In the genomic region with DNA sequence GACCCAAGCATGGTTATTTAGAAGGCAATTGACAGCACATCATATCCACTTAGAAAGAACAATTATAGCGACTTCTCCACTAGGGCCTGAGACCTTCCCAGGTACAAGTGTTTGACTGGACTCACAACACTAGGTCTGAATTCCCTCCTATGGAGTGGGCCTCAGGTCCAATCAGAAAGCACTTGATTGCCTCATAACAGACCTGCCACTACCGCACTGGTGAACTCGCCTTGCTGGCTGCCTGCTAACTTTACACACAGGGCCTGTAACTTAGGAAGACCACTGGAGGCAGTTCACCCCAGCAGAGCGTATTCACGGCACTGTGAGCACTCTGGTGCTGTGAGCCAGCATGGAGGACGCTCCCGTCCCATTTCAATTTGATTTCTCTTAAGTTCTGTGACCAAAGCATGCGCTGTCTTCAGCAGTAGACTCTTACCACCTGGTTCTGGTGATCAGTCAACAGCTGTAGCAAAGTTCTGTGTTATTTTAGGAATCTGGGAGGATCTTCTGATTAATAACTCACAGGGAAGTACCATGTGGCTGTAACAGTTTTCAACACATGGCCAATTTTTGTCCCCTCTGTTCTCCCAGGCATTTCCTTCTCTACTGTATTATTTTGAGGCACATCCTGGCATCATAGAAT, we compare ENCODE assay signal across 29 mouse cellular contexts. TPM values are rescaled to one million over a fixed set of nuclear protein-coding genes. Genes with fewer than 3 reads are reported as not detected.
DNase-seq lines count a peak whose midpoint lies in the region; ATAC-seq and TF ChIP-seq lines count a peak whose summit lies in the region.
"Had no signal": no experiment of that assay in that cellular context is flagged by ENCODE, and none has a peak within 500 bp of the region (broad histone marks: within the 10 kb centered on the region; RNA-seq: fewer than 3 reads in every experiment).

No protein-coding gene starts in this region.

- H3K9ac ChIP-seq in lung, postnatal 0 days (replicated peaks; ENCODE audit: low read depth) = no peak overlapping the region
- H3K9ac ChIP-seq: heart, embryonic 12.5 days; hindbrain, embryonic 14.5 days; limb, embryonic 15.5 days; neural tube, embryonic 12.5 days had no signal

- no peaks in the 10 kb centered on the region for H3K9me3 ChIP-seq in lung, postnatal 0 days (ENCODE audit: low read length)
- no peaks in the 10 kb centered on the region for H3K9me3 ChIP-seq in forebrain, embryonic 10.5 days
- H3K9me3 ChIP-seq: heart, embryonic 12.5 days; limb, embryonic 10.5 days; limb, embryonic 15.5 days; neural tube, embryonic 12.5 days had no signal

- TF ChIP-seq POLR2A in kidney, adult 2 months (IDR thresholded peaks at IDR 0.05; ENCODE audit: low read depth, low read length) = no peak
- no peak for TF ChIP-seq POLR2A in cerebellum, adult 2 months (IDR thresholded peaks at IDR 0.05; ENCODE audit: borderline replicate concordance, insufficient read depth, low read length)

- no peak for TF ChIP-seq CTCF in kidney, adult 2 months (conservative IDR thresholded peaks at IDR 0.05; ENCODE audit: insufficient read depth, insufficient read length, low read depth, low read length)
- 0 out of 2 replicates have a peak, but pooled peaks have one; percentile 12 for TF ChIP-seq CTCF in lung, postnatal 0 days (IDR thresholded peaks at IDR 0.05)
- no peak for TF ChIP-seq CTCF in cerebellum, adult 2 months (IDR thresholded peaks at IDR 0.05; ENCODE audit: borderline replicate concordance, insufficient read depth, low read depth, low read length)

- no peaks in the 10 kb centered on the region for H3K27me3 ChIP-seq in kidney, adult 2 months (replicated peaks; ENCODE audit: control insufficient read depth, insufficient read depth, low read length)
- no peaks in the 10 kb centered on the region for H3K27me3 ChIP-seq in lung, postnatal 0 days (replicated peaks; ENCODE audit: insufficient read depth, low read length)
- no peaks in the 10 kb centered on the region for H3K27me3 ChIP-seq in cerebellum, adult 2 months (ENCODE audit: control insufficient read depth, insufficient read depth, low read length)
- H3K27me3 ChIP-seq in forebrain, embryonic 10.5 days (ENCODE audit: poor library complexity, severe bottlenecking) = no peaks in the 10 kb centered on the region
- H3K27me3 ChIP-seq: heart, embryonic 12.5 days; limb, embryonic 15.5 days; neural tube, embryonic 12.5 days had no signal

- no peaks in the 10 kb centered on the region for H3K36me3 ChIP-seq in kidney, adult 2 months (ENCODE audit: control insufficient read depth, insufficient read depth, low read length)
- H3K36me3 ChIP-seq in lung, postnatal 0 days (ENCODE audit: insufficient read depth, low read length) = no peaks in the 10 kb centered on the region
- no peaks in the 10 kb centered on the region for H3K36me3 ChIP-seq in forebrain, embryonic 10.5 days (replicated peaks)
- H3K36me3 ChIP-seq: heart, embryonic 12.5 days; limb, embryonic 10.5 days; limb, embryonic 15.5 days; neural tube, embryonic 12.5 days had no signal

- ATAC-seq in lung, postnatal 0 days = no peak
- ATAC-seq: forebrain, embryonic 14.5 days; intestine, postnatal 0 days; midbrain, embryonic 16.5 days had no signal

- no peak overlapping the region for H3K4me2 ChIP-seq in lung, postnatal 0 days (replicated peaks; ENCODE audit: low read depth, low read length)
- H3K4me2 ChIP-seq: heart, embryonic 12.5 days; hindbrain, embryonic 14.5 days; limb, embryonic 15.5 days; midbrain, embryonic 11.5 days; neural tube, embryonic 12.5 days had no signal

- DNase-seq in kidney, adult 2 months = peak; percentile 14
- no peak for DNase-seq in kidney, adult 8-10 months
- no peak for DNase-seq in lung, postnatal 0 days (ENCODE audit: low spot score)
- no peak for DNase-seq in lung, postnatal 4 days
- peak; percentile 23 for DNase-seq in ZHBTc4 (ENCODE audit: low read depth, low spot score)
- DNase-seq in cerebellum, adult 2 months = no peak
- no peak for DNase-seq in forebrain, embryonic 10.5 days (ENCODE audit: extremely low spot score, low spot score)
- DNase-seq: adrenal gland, postnatal 25 days; cerebellum, adult 18-20 months; cerebellum, postnatal 14 days; gastrocnemius, postnatal 25 days; heart, adult 2 months; kidney, postnatal 4 days; lung, adult 2 months; lung, postnatal 14 days; right cerebral cortex, postnatal 4 days; thymus, adult 2 months; thymus, postnatal 4 days had no signal

- H3K27ac ChIP-seq in kidney, adult 2 months (ENCODE audit: insufficient read depth, low read depth, low read length) = no peak overlapping the region
- H3K27ac ChIP-seq in lung, postnatal 0 days (ENCODE audit: low read length) = no peak overlapping the region
- no peak overlapping the region for H3K27ac ChIP-seq in cerebellum, adult 2 months (ENCODE audit: insufficient read depth, low read length)
- no peak overlapping the region for H3K27ac ChIP-seq in forebrain, embryonic 10.5 days
- H3K27ac ChIP-seq: heart, adult 2 months; hindbrain, embryonic 14.5 days; kidney, postnatal 0 days; limb, embryonic 10.5 days; limb, embryonic 15.5 days; neural tube, embryonic 12.5 days; stomach, postnatal 0 days had no signal

- no peak overlapping the region for H3K4me3 ChIP-seq in kidney, adult 2 months (ENCODE audit: insufficient read depth, low read depth, low read length)
- H3K4me3 ChIP-seq in lung, postnatal 0 days (ENCODE audit: low read depth, low read length) = no peak overlapping the region
- H3K4me3 ChIP-seq in cerebellum, adult 2 months (replicated peaks; ENCODE audit: insufficient read depth, low read depth, low read length) = no peak overlapping the region
- no peak overlapping the region for H3K4me3 ChIP-seq in forebrain, embryonic 10.5 days
- H3K4me3 ChIP-seq: heart, adult 2 months; heart, embryonic 12.5 days; limb, embryonic 10.5 days; limb, embryonic 15.5 days; neural tube, embryonic 12.5 days had no signal

- 77% methylated on average over 8 of the region's 8 CpGs for WGBS in kidney, adult 2 months
- WGBS in lung, postnatal 0 days = 69% methylated on average over 8 of the region's 8 CpGs
- WGBS in cerebellum, adult 2 months = 83% methylated on average over 8 of the region's 8 CpGs
- 85% methylated on average over 8 of the region's 8 CpGs for WGBS in forebrain, embryonic 10.5 days

- no peak for TF ChIP-seq EP300 in lung, postnatal 0 days (IDR thresholded peaks at IDR 0.05)

- H3K4me1 ChIP-seq in kidney, adult 2 months (ENCODE audit: control insufficient read depth, insufficient read depth, low read length) = peaks cover 6% of the 10 kb centered on the region; the same call in 1 of the 2 replicates
- H3K4me1 ChIP-seq in lung, postnatal 0 days (ENCODE audit: insufficient read depth, low read depth, low read length) = no peaks in the 10 kb centered on the region; the same call in 1 of the 2 replicates
- no peaks in the 10 kb centered on the region for H3K4me1 ChIP-seq in cerebellum, adult 2 months (ENCODE audit: control insufficient read depth, insufficient read depth, low read length)
- peaks cover 7% of the 10 kb centered on the region; the same call in 1 of the 2 replicates for H3K4me1 ChIP-seq in forebrain, embryonic 10.5 days

RNA-seq across cellular contexts. Expression of a gene that starts 24.8 kb away (rescaled TPM):
- polyA plus RNA-seq in kidney, adult 2 months (2012; rRNA removed) = 30.9 and 38.0 TPM in 2 replicates
- polyA plus RNA-seq in lung, postnatal 0 days (2015; fragmentation: Nextera tagmentation; extraction: Ambion mirVana) = 42.1 and 44.8 TPM in 2 replicates
- 112 and 113 TPM in 2 replicates for polyA plus RNA-seq in cerebellum, adult 2 months (2012; rRNA removed)
- polyA plus RNA-seq in forebrain, embryonic 10.5 days (2016; fragmentation: Nextera tagmentation; extraction: Ambion mirVana) = 86.5 and 88.4 TPM in 2 replicates

Comparison
In these comparisons a context has a peak if more than half of its experiments do, and no peak if none do; other contexts are left out.
1. DNase-seq: peak in kidney, adult 2 months (single experiment) and ZHBTc4 (single experiment); none in kidney, adult 8-10 months (0 of 2), lung, postnatal 0 days (single experiment), lung, postnatal 4 days (0 of 2), cerebellum, adult 2 months (0 of 2) and forebrain, embryonic 10.5 days (single experiment).